Mouse (Mus musculus): ENCODE measurements around the gene Kcnh1. TPM values are rescaled to one million over a fixed set of nuclear protein-coding genes. Genes with fewer than 3 reads are reported as not detected.
A peak's percentile ranks its signal among the peaks of the same experiment; 100 is the strongest.

The Kcnh1 gene
- polyA plus RNA-seq, 1 experiment: 30.9 TPM

DNA sequence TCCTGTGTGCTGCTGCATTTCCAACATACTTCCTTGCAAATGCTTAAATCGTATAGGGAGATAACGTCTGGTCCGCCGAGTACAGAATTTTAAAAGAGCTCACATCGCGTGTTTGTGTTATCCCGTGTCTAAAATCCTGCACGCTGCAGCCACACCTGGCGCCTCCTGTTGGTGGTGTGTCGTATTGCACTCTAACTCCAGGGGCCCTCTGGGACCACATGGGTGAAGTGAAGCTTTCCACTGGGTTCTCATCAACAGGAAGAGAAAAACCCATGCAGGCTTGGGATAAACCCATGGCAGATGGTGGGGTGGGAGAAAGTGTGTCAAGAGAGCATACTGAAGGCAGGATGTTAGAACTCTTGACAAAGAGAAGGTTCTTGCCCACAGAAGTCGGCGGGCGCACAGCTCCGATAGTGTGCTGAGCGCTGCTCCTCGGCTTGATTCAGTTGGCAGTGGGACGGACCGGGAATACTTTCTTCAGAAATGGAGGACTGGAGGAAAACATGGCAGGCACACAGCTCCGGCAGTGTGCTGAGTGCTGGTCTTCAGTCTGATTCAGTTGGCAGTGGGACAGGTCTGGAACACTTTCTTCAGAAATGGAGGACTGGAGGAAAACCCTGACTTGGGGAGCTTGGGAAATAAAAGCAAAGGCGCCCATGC lies 253.6 kb downstream of the Kcnh1 start:
- peak; percentile 24 for TF ChIP-seq CTCF (IDR thresholded peaks at IDR 0.05; ENCODE audit: extremely low read depth, insufficient read depth, low read length)
- TF ChIP-seq POLR2A (IDR thresholded peaks at IDR 0.05; ENCODE audit: extremely low read depth, insufficient read depth, low read length): no peak
- peak overlapping the region; percentile 24; the same call in 1 of the 2 replicates for H3K27ac ChIP-seq (ENCODE audit: insufficient read depth, low read length)
- H3K4me3 ChIP-seq (ENCODE audit: insufficient read depth, low read length): no peak overlapping the region
- peaks cover 14% of the 10 kb centered on the region for H3K4me1 ChIP-seq (ENCODE audit: control insufficient read depth, insufficient read depth, low read length)

DNA sequence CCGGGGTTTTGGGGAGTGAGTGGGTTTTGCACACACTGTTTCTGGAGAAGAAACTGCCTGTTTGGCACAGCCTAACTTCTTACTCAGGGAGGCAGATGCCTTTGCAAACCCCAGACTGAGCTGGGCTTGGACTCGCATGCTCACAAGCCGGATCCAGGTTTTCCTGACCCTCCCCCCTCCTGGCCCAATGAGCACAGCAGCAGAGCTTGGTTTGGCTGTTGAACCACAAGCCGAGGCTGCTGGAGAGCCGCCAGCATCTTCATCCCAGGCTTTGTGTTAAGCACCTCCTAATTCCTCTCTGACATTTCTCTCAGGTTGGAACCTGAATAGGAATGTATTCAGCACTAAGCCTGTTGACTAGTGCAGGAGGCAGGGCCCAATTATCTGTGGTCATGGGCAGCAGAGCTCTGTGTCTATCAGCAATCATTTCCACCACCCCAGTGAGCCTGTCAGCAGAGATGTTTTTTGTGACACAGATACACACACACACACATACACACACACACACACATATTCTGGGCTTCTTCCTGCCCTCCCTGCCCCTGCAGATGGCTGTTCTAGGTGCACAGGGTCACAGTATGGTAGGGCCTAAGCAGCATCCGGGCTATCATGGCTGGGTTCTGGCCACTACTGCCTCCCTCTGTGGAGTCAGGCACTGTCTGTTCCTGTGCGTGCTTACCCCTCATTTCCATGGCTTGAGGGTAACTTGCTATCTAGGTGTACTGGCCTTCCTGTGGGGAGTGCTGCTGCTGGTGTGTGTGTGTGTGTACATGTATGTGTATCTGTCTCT lies 254.3 kb downstream of the Kcnh1 start:
- Histone ChIP-seq H3K4me1 (ENCODE audit: control insufficient read depth, insufficient read depth, low read length) (peaks cover 17% of the 10 kb centered on the region), H3K4me3 (ENCODE audit: insufficient read depth, low read length) (no peak overlapping the region), H3K27ac (ENCODE audit: insufficient read depth, low read length) (0 out of 2 replicates have a peak overlapping the region, but pooled peaks have one; percentile 13)
- no peak for TF ChIP-seq CTCF (IDR thresholded peaks at IDR 0.05; ENCODE audit: extremely low read depth, insufficient read depth, low read length)
- TF ChIP-seq POLR2A (IDR thresholded peaks at IDR 0.05; ENCODE audit: extremely low read depth, insufficient read depth, low read length): no peak

DNA sequence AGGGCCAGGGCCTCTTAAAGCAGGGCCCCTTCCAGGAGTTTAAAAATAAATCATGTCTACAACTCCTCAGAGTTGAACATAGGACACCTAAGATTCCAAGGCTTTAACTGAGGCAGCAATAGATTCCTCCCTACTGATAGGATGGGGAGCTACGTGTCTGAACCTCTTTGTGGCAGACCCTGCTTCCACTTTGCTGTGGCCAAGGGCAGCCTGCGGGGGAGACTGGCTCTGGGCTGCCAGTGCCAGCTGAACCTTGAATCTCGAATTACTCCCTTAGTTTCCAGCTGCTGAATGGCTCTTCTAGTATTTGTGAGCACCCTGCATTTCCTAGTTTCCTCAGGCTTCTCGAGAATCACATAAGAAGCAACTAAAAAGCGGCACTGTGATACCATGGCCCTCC lies 255.6 kb downstream of the Kcnh1 start:
- Histone ChIP-seq H3K4me1 (ENCODE audit: control insufficient read depth, insufficient read depth, low read length) (peaks cover 15% of the 10 kb centered on the region), H3K27ac (ENCODE audit: insufficient read depth, low read length) (no peak overlapping the region)

DNA sequence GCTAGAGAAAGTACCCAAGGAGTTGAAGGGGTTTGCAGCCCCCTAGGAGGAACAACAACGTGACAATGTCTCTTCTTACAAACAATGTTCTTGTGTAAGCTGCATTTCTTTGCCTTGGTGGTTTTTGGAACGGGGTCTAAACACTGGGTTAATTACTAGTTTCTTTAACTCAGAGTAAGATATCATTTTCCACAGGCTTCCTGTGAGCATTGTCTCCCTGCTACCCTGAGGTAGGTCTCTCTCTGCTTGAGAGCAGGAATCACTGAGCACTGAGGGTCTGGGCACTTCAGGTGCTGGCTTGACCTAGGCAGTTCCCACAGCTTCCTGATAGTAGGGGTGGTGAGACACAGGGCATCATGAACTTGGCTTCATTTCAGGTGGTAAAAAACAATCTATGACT lies 257.1 kb downstream of the Kcnh1 start:
- no peak overlapping the region for H3K4me3 ChIP-seq (ENCODE audit: insufficient read depth, low read length)
- H3K4me1 ChIP-seq (ENCODE audit: control insufficient read depth, insufficient read depth, low read length): peaks cover 18% of the 10 kb centered on the region
- peak overlapping the region; percentile 23 for H3K27ac ChIP-seq (ENCODE audit: insufficient read depth, low read length)
- TF ChIP-seq POLR2A (IDR thresholded peaks at IDR 0.05; ENCODE audit: extremely low read depth, insufficient read depth, low read length) (no peak), CTCF (IDR thresholded peaks at IDR 0.05; ENCODE audit: extremely low read depth, insufficient read depth, low read length) (no peak)

More for the DNA sequence above, 255.6 kb downstream of the Kcnh1 start:
- H3K4me3 ChIP-seq (ENCODE audit: insufficient read depth, low read length): no peak overlapping the region
- no peak for TF ChIP-seq POLR2A (IDR thresholded peaks at IDR 0.05; ENCODE audit: extremely low read depth, insufficient read depth, low read length)
- TF ChIP-seq CTCF (IDR thresholded peaks at IDR 0.05; ENCODE audit: extremely low read depth, insufficient read depth, low read length): no peak

DNA sequence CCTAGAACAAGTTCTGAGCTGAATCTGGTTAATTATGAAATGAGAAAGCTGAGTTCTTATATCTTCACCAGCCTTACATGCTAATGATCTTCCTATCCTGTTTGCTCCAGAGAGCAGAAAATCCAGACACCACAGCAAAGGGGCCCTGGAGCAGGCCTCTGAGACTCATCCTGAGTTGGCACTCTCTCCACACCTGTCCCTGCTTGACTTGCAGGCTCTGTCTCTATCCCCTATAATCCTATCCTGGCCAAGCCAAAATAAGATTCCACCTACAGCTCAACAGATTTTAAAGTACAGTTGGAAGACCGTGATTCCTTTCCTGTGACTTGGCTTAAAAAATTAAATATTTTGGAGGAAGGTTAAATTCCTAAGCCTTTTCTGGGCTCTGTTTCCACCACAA lies 257.9 kb downstream of the Kcnh1 start:
- H3K4me3 ChIP-seq (ENCODE audit: insufficient read depth, low read length): no peak overlapping the region
- H3K27ac ChIP-seq (ENCODE audit: insufficient read depth, low read length): peak overlapping the region; percentile 1; the same call in 1 of the 2 replicates
- TF ChIP-seq POLR2A (IDR thresholded peaks at IDR 0.05; ENCODE audit: extremely low read depth, insufficient read depth, low read length) (no peak), CTCF (IDR thresholded peaks at IDR 0.05; ENCODE audit: extremely low read depth, insufficient read depth, low read length) (no peak)
- H3K4me1 ChIP-seq (ENCODE audit: control insufficient read depth, insufficient read depth, low read length): peaks cover 18% of the 10 kb centered on the region

DNA sequence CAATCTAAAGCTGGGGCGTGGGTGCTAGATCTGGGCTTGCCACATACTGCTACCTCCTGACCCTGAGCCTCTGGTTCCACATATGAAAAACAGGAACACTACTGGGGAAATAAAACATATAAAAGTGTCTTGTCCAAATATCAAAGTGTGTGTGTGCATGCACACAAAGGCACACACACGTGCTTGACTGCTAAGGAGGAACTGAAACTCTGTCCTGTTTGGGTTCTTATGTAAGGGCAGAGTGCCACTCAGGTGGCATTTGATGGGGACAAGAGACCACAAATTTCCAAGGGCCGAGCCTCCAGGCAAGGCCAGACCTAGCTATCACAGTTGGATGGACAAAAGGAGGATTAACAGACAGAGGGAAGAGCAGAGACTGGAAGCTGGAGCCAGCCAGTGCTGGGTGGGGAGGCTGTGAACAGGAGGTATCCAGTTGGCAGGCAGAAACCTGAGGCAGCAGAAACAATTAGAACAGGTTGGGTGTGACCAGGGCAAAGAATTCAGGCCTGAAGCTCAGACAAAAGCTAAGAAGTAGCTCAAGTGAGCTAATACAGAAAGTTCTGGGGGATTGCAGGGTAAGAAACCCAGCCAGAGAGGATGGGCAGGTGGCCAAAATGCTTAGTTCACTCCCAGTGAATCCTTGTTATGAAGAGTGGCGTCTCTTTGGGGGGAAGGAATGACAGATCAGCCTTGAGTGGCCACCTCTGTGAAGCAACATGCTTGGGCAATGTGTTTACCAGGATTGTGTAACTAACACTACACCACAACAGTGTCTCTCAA lies 259.2 kb downstream of the Kcnh1 start:
- TF ChIP-seq CTCF (IDR thresholded peaks at IDR 0.05; ENCODE audit: extremely low read depth, insufficient read depth, low read length) (no peak), POLR2A (IDR thresholded peaks at IDR 0.05; ENCODE audit: extremely low read depth, insufficient read depth, low read length) (no peak)
- Histone ChIP-seq H3K4me1 (ENCODE audit: control insufficient read depth, insufficient read depth, low read length) (peaks cover 15% of the 10 kb centered on the region), H3K27ac (ENCODE audit: insufficient read depth, low read length) (0 out of 2 replicates have a peak overlapping the region, but pooled peaks have one; percentile 8), H3K4me3 (ENCODE audit: insufficient read depth, low read length) (no peak overlapping the region)

DNA sequence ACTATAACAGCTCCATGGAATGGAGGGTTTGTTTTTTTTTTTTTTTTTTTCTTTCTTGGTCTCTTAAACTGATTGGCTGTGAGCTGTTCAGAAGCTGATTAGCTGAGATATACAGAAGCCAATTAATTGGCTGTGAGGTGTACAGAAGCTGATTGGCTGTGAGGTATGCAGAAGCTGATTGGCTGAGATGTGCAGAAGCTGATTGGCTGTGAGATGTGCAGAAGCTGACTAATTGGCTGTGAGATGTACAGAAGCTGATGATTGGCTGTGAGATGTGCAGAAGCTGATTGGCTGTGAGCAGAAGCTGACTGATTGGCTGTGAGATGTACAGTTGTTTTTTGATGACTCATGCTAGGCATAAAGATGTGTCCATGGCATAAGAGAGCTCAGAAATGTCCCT lies 259.9 kb downstream of the Kcnh1 start:
- TF ChIP-seq POLR2A (IDR thresholded peaks at IDR 0.05; ENCODE audit: extremely low read depth, insufficient read depth, low read length): no peak
- TF ChIP-seq CTCF (IDR thresholded peaks at IDR 0.05; ENCODE audit: extremely low read depth, insufficient read depth, low read length): no peak
- Histone ChIP-seq H3K4me3 (ENCODE audit: insufficient read depth, low read length) (no peak overlapping the region), H3K27ac (ENCODE audit: insufficient read depth, low read length) (no peak overlapping the region), H3K4me1 (ENCODE audit: control insufficient read depth, insufficient read depth, low read length) (peaks cover 12% of the 10 kb centered on the region)

DNA sequence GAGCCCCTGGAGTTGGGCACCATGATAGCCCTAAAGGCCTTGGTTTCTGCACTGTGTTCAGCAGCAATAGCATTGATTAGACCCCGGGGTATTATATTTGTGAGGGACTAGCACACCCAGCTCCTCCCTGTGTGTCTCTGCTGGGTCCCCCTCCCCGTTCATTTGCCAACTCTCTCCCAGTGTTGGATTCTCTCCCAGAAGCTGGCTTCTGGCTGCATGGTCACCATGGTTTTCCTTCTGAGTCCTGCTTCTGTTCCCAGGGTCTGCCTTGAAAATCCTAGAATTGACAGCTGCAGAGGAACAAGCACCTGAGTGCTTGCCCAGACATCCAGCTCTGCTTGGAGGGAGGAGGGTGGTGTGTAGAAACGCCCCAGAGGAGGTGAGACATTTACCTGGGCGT lies 261.1 kb downstream of the Kcnh1 start:
- Histone ChIP-seq H3K27ac (ENCODE audit: insufficient read depth, low read length) (no peak overlapping the region), H3K4me1 (ENCODE audit: control insufficient read depth, insufficient read depth, low read length) (peaks cover 12% of the 10 kb centered on the region), H3K4me3 (ENCODE audit: insufficient read depth, low read length) (no peak overlapping the region)
- no peak for TF ChIP-seq CTCF (IDR thresholded peaks at IDR 0.05; ENCODE audit: extremely low read depth, insufficient read depth, low read length)
- TF ChIP-seq POLR2A (IDR thresholded peaks at IDR 0.05; ENCODE audit: extremely low read depth, insufficient read depth, low read length): no peak

DNA sequence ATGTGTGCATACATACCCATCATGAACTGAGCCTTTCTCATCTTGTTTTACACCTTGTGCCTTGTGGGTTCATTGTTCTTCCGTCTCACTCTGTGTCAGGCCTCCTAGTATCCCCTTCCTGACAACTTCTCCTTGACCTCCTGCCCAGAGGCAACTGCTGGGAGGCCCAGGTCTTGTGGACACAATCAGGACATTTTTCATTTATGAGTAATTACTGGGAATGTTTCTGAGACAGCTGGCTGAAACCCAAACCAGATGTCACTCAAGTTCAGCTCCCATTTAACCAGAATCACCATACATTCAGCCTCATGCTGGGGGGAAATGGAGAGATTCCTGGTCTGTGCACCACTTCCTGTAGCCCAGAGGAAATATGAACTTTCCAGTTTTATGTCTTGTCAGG lies 263.9 kb downstream of the Kcnh1 start:
- no peak overlapping the region for H3K4me3 ChIP-seq (ENCODE audit: insufficient read depth, low read length)
- H3K27ac ChIP-seq (ENCODE audit: insufficient read depth, low read length): no peak overlapping the region
- TF ChIP-seq CTCF (IDR thresholded peaks at IDR 0.05; ENCODE audit: extremely low read depth, insufficient read depth, low read length) (no peak), POLR2A (IDR thresholded peaks at IDR 0.05; ENCODE audit: extremely low read depth, insufficient read depth, low read length) (no peak)
- H3K4me1 ChIP-seq (ENCODE audit: control insufficient read depth, insufficient read depth, low read length): peaks cover 6% of the 10 kb centered on the region; the same call in 1 of the 2 replicates
